Mouse (Mus musculus) testis, adult 2 months (tissue): ENCODE results near the gene Magi2. TPM values are rescaled to one million over a fixed set of nuclear protein-coding genes. Genes with fewer than 3 reads are reported as not detected.

Experiments used
- H3K27ac ChIP-seq: fragments of 200-500 bp; 2 replicates; pipeline ENCODE4 v1.5.1; 2012; ENCODE audit warnings: low read depth, low read length; ENCODE audit not compliant: control insufficient read depth, insufficient read depth
- H3K27me3 ChIP-seq: fragments of 200-500 bp; 2 replicates; pipeline ENCODE4 v1.6.1; 2012; ENCODE audit warnings: mild to moderate bottlenecking, low read length, moderate library complexity; ENCODE audit not compliant: control insufficient read depth, insufficient read depth
- H3K36me3 ChIP-seq: fragments of 200-500 bp; 2 replicates; pipeline ENCODE4 v1.6.1; 2012; ENCODE audit warnings: mild to moderate bottlenecking, low read length; ENCODE audit not compliant: control insufficient read depth, insufficient read depth
- H3K4me1 ChIP-seq: fragments of 200-500 bp; 2 replicates; pipeline ENCODE4 v1.6.1; 2012; ENCODE audit warnings: low read length; ENCODE audit not compliant: control insufficient read depth, insufficient read depth
- H3K4me3 ChIP-seq: fragments of 200-500 bp; 2 replicates; pipeline ENCODE4 v1.5.1; 2012; ENCODE audit warnings: low read depth, mild to moderate bottlenecking, low read length, moderate library complexity, mixed read lengths; ENCODE audit not compliant: control insufficient read depth
- CTCF ChIP-seq: fragments of 200-500 bp; IDR thresholded peaks from 2 replicates; pipeline ENCODE4 v1.5.1; 2012; ENCODE audit warnings: low read depth, mild to moderate bottlenecking, inconsistent platforms, low read length, moderate library complexity; ENCODE audit not compliant: control insufficient read depth, insufficient read depth, insufficient replicate concordance
- POLR2A ChIP-seq: fragments of 200-500 bp; IDR thresholded peaks from 2 replicates; pipeline ENCODE4 v1.6.1; 2012; ENCODE audit warnings: low read depth, mild to moderate bottlenecking, inconsistent platforms, low read length, moderate library complexity; ENCODE audit not compliant: control insufficient read depth
- polyA plus RNA-seq: library from polyadenylated mRNA; depleted of rRNA; stranded (reverse); fragments of >200 nt; gene quantifications from 2 replicates; pipeline ENCODE4 v1.2.3, GENCODE M21; 2012

Magi2 gene
- polyA plus RNA-seq, 1 experiment = 6.3 TPM

GRCm38 (mm10) chr5:20603756-20604469 lies 1377.1 kb downstream of the Magi2 start:
- Histone ChIP-seq H3K4me3 (no peak overlapping the region), H3K27me3 (no peaks in the 10 kb centered on the region), H3K4me1 (no peaks in the 10 kb centered on the region), H3K36me3 (no peaks in the 10 kb centered on the region), H3K27ac (no peak overlapping the region)
- TF ChIP-seq CTCF = no peak

- Histone ChIP-seq H3K4me1 (no peaks in the 10 kb centered on the region), H3K27ac (no peak overlapping the region), H3K27me3 (no peaks in the 10 kb centered on the region), H3K4me3 (no peak overlapping the region), H3K36me3 (no peaks in the 10 kb centered on the region)
- TF ChIP-seq POLR2A = no peak
- TF ChIP-seq CTCF = no peak
Observed at GRCm38 (mm10) chr5:20606497-20606896, 1379.7 kb downstream of the Magi2 start.

- no peaks in the 10 kb centered on the region for H3K4me1 ChIP-seq
- no peak overlapping the region for H3K4me3 ChIP-seq
- no peak for TF ChIP-seq POLR2A
- TF ChIP-seq CTCF = no peak
- no peaks in the 10 kb centered on the region for H3K27me3 ChIP-seq
- H3K27ac ChIP-seq = no peak overlapping the region
- no peaks in the 10 kb centered on the region for H3K36me3 ChIP-seq
Observed at GRCm38 (mm10) chr5:20607503-20607902, 1380.7 kb downstream of the Magi2 start.

- H3K4me1 ChIP-seq = no peaks in the 10 kb centered on the region
- H3K27me3 ChIP-seq = no peaks in the 10 kb centered on the region
- no peaks in the 10 kb centered on the region for H3K36me3 ChIP-seq
- no peak overlapping the region for H3K27ac ChIP-seq
- H3K4me3 ChIP-seq = no peak overlapping the region
- TF ChIP-seq CTCF (no peak), POLR2A (no peak)
Observed at GRCm38 (mm10) chr5:20609206-20609935, 1382.5 kb downstream of the Magi2 start.

GRCm38 (mm10) chr5:20610640-20611039 lies 1383.8 kb downstream of the Magi2 start:
- Histone ChIP-seq H3K4me3 (no peak overlapping the region), H3K4me1 (no peaks in the 10 kb centered on the region), H3K27me3 (no peaks in the 10 kb centered on the region), H3K36me3 (no peaks in the 10 kb centered on the region), H3K27ac (no peak overlapping the region)
- no peak for TF ChIP-seq POLR2A
- TF ChIP-seq CTCF = no peak

- Histone ChIP-seq H3K4me3 (no peak overlapping the region), H3K36me3 (no peaks in the 10 kb centered on the region), H3K27ac (no peak overlapping the region), H3K4me1 (no peaks in the 10 kb centered on the region), H3K27me3 (no peaks in the 10 kb centered on the region)
- TF ChIP-seq CTCF = no peak
- TF ChIP-seq POLR2A = no peak
Observed at GRCm38 (mm10) chr5:20612616-20613015, 1385.8 kb downstream of the Magi2 start.

GRCm38 (mm10) chr5:20614891-20615290 lies 1388.1 kb downstream of the Magi2 start:
- Histone ChIP-seq H3K27me3 (no peaks in the 10 kb centered on the region), H3K27ac (no peak overlapping the region), H3K4me1 (no peaks in the 10 kb centered on the region), H3K36me3 (no peaks in the 10 kb centered on the region), H3K4me3 (no peak overlapping the region)
- TF ChIP-seq CTCF = no peak
- TF ChIP-seq POLR2A = no peak
